Mouse (Mus musculus): Measurements from ENCODE around the gene Cox17.

Gene Cox17

GRCm38 (mm10) chr16:38350361-38350855 lies 3.6 kb downstream of the Cox17 start:
- DNase-seq, result no peak

GRCm38 (mm10) chr16:38350939-38351338 lies 4.1 kb downstream of the Cox17 start:
- DNase-seq, result no peak

GRCm38 (mm10) chr16:38352031-38352430 lies 5.2 kb downstream of the Cox17 start:
- DNase-seq, result no peak

- no peak for DNase-seq
Observed at GRCm38 (mm10) chr16:38352851-38353250, 6.1 kb downstream of the Cox17 start.

- DNase-seq, result no peak
Observed at GRCm38 (mm10) chr16:38353642-38354041, 6.9 kb downstream of the Cox17 start.

GRCm38 (mm10) chr16:38354185-38354913 lies 7.6 kb downstream of the Cox17 start:
- no peak for DNase-seq

GRCm38 (mm10) chr16:38358256-38358812 lies 11.5 kb downstream of the Cox17 start:
- DNase-seq, result no peak

- no peak for DNase-seq
Observed at GRCm38 (mm10) chr16:38359241-38359640, 12.4 kb downstream of the Cox17 start.

GRCm38 (mm10) chr16:38359857-38360256 lies 13.1 kb downstream of the Cox17 start:
- DNase-seq, result no peak

- DNase-seq, result no peak
Observed at GRCm38 (mm10) chr16:38360317-38360716, 13.5 kb downstream of the Cox17 start.

GRCm38 (mm10) chr16:38361933-38362332 lies 15.1 kb downstream of the Cox17 start, which contains the start of gene Popdc2:
TSS of gene Popdc2 (plus strand) at chr16:38362209.
- no peak for DNase-seq

- no peak for DNase-seq
Observed at GRCm38 (mm10) chr16:38362493-38363255, 15.9 kb downstream of the Cox17 start.

GRCm38 (mm10) chr16:38363256-38363595 lies 16.4 kb downstream of the Cox17 start:
- no peak for DNase-seq

GRCm38 (mm10) chr16:38363657-38364056 lies 16.9 kb downstream of the Cox17 start:
- DNase-seq, result no peak

- DNase-seq, result no peak
Observed at GRCm38 (mm10) chr16:38365390-38365789, 18.6 kb downstream of the Cox17 start.

- no peak for DNase-seq
Observed at GRCm38 (mm10) chr16:38366231-38366630, 19.4 kb downstream of the Cox17 start.

- no peak for DNase-seq
Observed at GRCm38 (mm10) chr16:38368336-38368735, 21.5 kb downstream of the Cox17 start.

GRCm38 (mm10) chr16:38369000-38369399 lies 22.2 kb downstream of the Cox17 start:
- no peak for DNase-seq

GRCm38 (mm10) chr16:38369431-38369830 lies 22.6 kb downstream of the Cox17 start:
- no peak for DNase-seq

- no peak for DNase-seq
Observed at GRCm38 (mm10) chr16:38369992-38370484, 23.2 kb downstream of the Cox17 start.

GRCm38 (mm10) chr16:38370633-38371374 lies 24.0 kb downstream of the Cox17 start:
- DNase-seq, result no peak

GRCm38 (mm10) chr16:38371705-38372296 lies 25.0 kb downstream of the Cox17 start:
- DNase-seq, result no peak
